Mouse (Mus musculus) neural tube, embryonic 12.5 days (tissue): ENCODE results near the gene Fgfr4. TPM values are rescaled to one million over a fixed set of nuclear protein-coding genes. Genes with fewer than 3 reads are reported as not detected.

Experiments
- polyA plus RNA-seq: library from polyadenylated mRNA; unstranded; fragments of >200 nt; fragmentation: Nextera tagmentation; extraction: Ambion mirVana; gene quantifications from 2 replicates; pipeline ENCODE4 v1.2.1, GENCODE M21; 2016

The Fgfr4 gene
- polyA plus RNA-seq, 1 experiment from 2014 or later: 3.7 TPM

Other genes starting within 250 kb of the Fgfr4 start
- gene Unc5a, start 203.2 kb upstream of the Fgfr4 start, polyA plus RNA-seq: 5.9 and 7.7 TPM in 2 replicates
- 0.80 and 0.84 TPM in 2 replicates for gene Hk3, start 131.3 kb upstream of the Fgfr4 start, polyA plus RNA-seq
- gene Uimc1, start 52.3 kb upstream of the Fgfr4 start, polyA plus RNA-seq: 22.4 and 22.6 TPM in 2 replicates
- gene Zfp346, start 47.3 kb upstream of the Fgfr4 start, polyA plus RNA-seq: 23.7 and 26.1 TPM in 2 replicates
- gene Gm17617, start 19.1 kb upstream of the Fgfr4 start, polyA plus RNA-seq: not detected in 2 replicates
- 68.6 and 81.6 TPM in 2 replicates for gene Nsd1, start 57.1 kb downstream of the Fgfr4 start, polyA plus RNA-seq
- gene Prelid1, start 167.9 kb downstream of the Fgfr4 start, polyA plus RNA-seq: 321 and 339 TPM in 2 replicates
- 100.0 and 109 TPM in 2 replicates for gene Rab24, start 169.3 kb downstream of the Fgfr4 start, polyA plus RNA-seq
- gene Mxd3, start 177.2 kb downstream of the Fgfr4 start, polyA plus RNA-seq: 24.3 and 26.0 TPM in 2 replicates
- gene Lman2, start 210.1 kb downstream of the Fgfr4 start, polyA plus RNA-seq: 82.0 and 86.1 TPM in 2 replicates
- 0.52 and 1.0 TPM in 2 replicates for gene Rgs14, start 217.1 kb downstream of the Fgfr4 start, polyA plus RNA-seq
- gene Slc34a1, start 245.5 kb downstream of the Fgfr4 start, polyA plus RNA-seq: 0.22 TPM in 2 replicates